Mouse (Mus musculus): ENCODE data around the gene Rcvrn. TPM values are rescaled to one million over a fixed set of nuclear protein-coding genes. Genes with fewer than 3 reads are reported as not detected.

Rcvrn gene
- polyA plus RNA-seq (2014; fragmentation: Nextera tagmentation; extraction: Ambion mirVana) = not detected in 2 replicates

- H3K4me3 ChIP-seq (ENCODE audit: low read depth, low read length) = no peak within 1 kb of the TSS
- no peaks in the 10 kb centered on the region for H3K9me3 ChIP-seq (ENCODE audit: control insufficient read depth, low read length)
- H3K36me3 ChIP-seq (ENCODE audit: control insufficient read depth, insufficient read depth, low read length) = no peaks in the 10 kb centered on the region
- H3K4me2 ChIP-seq (ENCODE audit: low read length) = no peak within 1 kb of the TSS
- H3K4me1 ChIP-seq (replicated peaks; ENCODE audit: control insufficient read depth, insufficient read depth, low read length) = no peaks in the 10 kb centered on the region; the same call in 1 of the 2 replicates
- 66% methylated on average over 7 of the region's 7 CpGs for whole genome bisulfite sequencing
- no peak for DNase-seq (ENCODE audit: low spot score)
- no peak within 1 kb of the TSS for H3K9ac ChIP-seq (ENCODE audit: low read length)
- no peak within 1 kb of the TSS for H3K27ac ChIP-seq (ENCODE audit: low read depth)
- no peaks in the 10 kb centered on the region for H3K27me3 ChIP-seq (replicated peaks; ENCODE audit: control insufficient read depth, insufficient read depth, low read length)
- no peak for ATAC-seq (replicated peaks; ENCODE audit: low FRiP score, low TSS enrichment, low read depth)
These were observed at the start of gene Rcvrn for GRCm38 (mm10) chr11:67694703-67695376. TSS of gene Rcvrn (plus strand) at chr11:67695326.

- H3K4me2 ChIP-seq (ENCODE audit: low read length) = no peak overlapping the region
- H3K27ac ChIP-seq (ENCODE audit: low read depth) = no peak overlapping the region
- DNase-seq (ENCODE audit: low spot score) = peak; percentile 86
- ATAC-seq (replicated peaks; ENCODE audit: low FRiP score, low TSS enrichment, low read depth) = no peak; the same call in 1 of the 2 replicates
- H3K36me3 ChIP-seq (ENCODE audit: control insufficient read depth, insufficient read depth, low read length) = no peaks in the 10 kb centered on the region
- WGBS = 29% methylated on average over 5 of the region's 5 CpGs
- H3K9me3 ChIP-seq (ENCODE audit: control insufficient read depth, low read length) = no peaks in the 10 kb centered on the region
- no peak overlapping the region for H3K4me3 ChIP-seq (ENCODE audit: low read depth, low read length)
- no peaks in the 10 kb centered on the region for H3K4me1 ChIP-seq (replicated peaks; ENCODE audit: control insufficient read depth, insufficient read depth, low read length)
- H3K27me3 ChIP-seq (replicated peaks; ENCODE audit: control insufficient read depth, insufficient read depth, low read length) = no peaks in the 10 kb centered on the region
- H3K9ac ChIP-seq (ENCODE audit: low read length) = no peak overlapping the region
These were observed 47.4 kb upstream of the Rcvrn start for GRCm38 (mm10) chr11:67647745-67648144.

GRCm38 (mm10) chr11:67648651-67649407 is 46.3 kb upstream of the Rcvrn start:
- WGBS = 77% methylated on average over 11 of the region's 11 CpGs
- ATAC-seq (replicated peaks; ENCODE audit: low FRiP score, low TSS enrichment, low read depth) (no peak), DNase-seq (ENCODE audit: low spot score) (no peak)
- no peak overlapping the region for H3K4me3 ChIP-seq (ENCODE audit: low read depth, low read length)
- H3K4me2 ChIP-seq (ENCODE audit: low read length) = no peak overlapping the region
- H3K27ac ChIP-seq (ENCODE audit: low read depth) = no peak overlapping the region
- H3K4me1 ChIP-seq (replicated peaks; ENCODE audit: control insufficient read depth, insufficient read depth, low read length) = no peaks in the 10 kb centered on the region
- H3K9ac ChIP-seq (ENCODE audit: low read length) = no peak overlapping the region
- no peaks in the 10 kb centered on the region for H3K27me3 ChIP-seq (replicated peaks; ENCODE audit: control insufficient read depth, insufficient read depth, low read length)
- no peaks in the 10 kb centered on the region for H3K9me3 ChIP-seq (ENCODE audit: control insufficient read depth, low read length)
- no peaks in the 10 kb centered on the region for H3K36me3 ChIP-seq (ENCODE audit: control insufficient read depth, insufficient read depth, low read length)

- no peak overlapping the region for H3K4me2 ChIP-seq (ENCODE audit: low read length)
- H3K4me3 ChIP-seq (ENCODE audit: low read depth, low read length) = no peak overlapping the region
- H3K9ac ChIP-seq (ENCODE audit: low read length) = no peak overlapping the region
- ATAC-seq (replicated peaks; ENCODE audit: low FRiP score, low TSS enrichment, low read depth) (no peak), DNase-seq (ENCODE audit: low spot score) (no peak)
- no peaks in the 10 kb centered on the region for H3K27me3 ChIP-seq (replicated peaks; ENCODE audit: control insufficient read depth, insufficient read depth, low read length)
- H3K4me1 ChIP-seq (replicated peaks; ENCODE audit: control insufficient read depth, insufficient read depth, low read length) = no peaks in the 10 kb centered on the region
- no peaks in the 10 kb centered on the region for H3K9me3 ChIP-seq (ENCODE audit: control insufficient read depth, low read length)
- no peaks in the 10 kb centered on the region for H3K36me3 ChIP-seq (ENCODE audit: control insufficient read depth, insufficient read depth, low read length)
- H3K27ac ChIP-seq (ENCODE audit: low read depth) = no peak overlapping the region
- WGBS = 59% methylated on average over 10 of the region's 10 CpGs
These were observed 45.0 kb upstream of the Rcvrn start for GRCm38 (mm10) chr11:67649971-67650707.

- ATAC-seq (replicated peaks; ENCODE audit: low FRiP score, low TSS enrichment, low read depth) (no peak), DNase-seq (ENCODE audit: low spot score) (no peak)
- Histone ChIP-seq H3K27me3 (replicated peaks; ENCODE audit: control insufficient read depth, insufficient read depth, low read length) (no peaks in the 10 kb centered on the region), H3K9ac (ENCODE audit: low read length) (no peak overlapping the region), H3K9me3 (ENCODE audit: control insufficient read depth, low read length) (no peaks in the 10 kb centered on the region), H3K27ac (ENCODE audit: low read depth) (no peak overlapping the region), H3K36me3 (ENCODE audit: control insufficient read depth, insufficient read depth, low read length) (no peaks in the 10 kb centered on the region), H3K4me2 (ENCODE audit: low read length) (no peak overlapping the region), H3K4me3 (ENCODE audit: low read depth, low read length) (no peak overlapping the region), H3K4me1 (replicated peaks; ENCODE audit: control insufficient read depth, insufficient read depth, low read length) (no peaks in the 10 kb centered on the region)
- 82% methylated on average over 6 of the region's 6 CpGs for WGBS
These were observed 43.4 kb upstream of the Rcvrn start for GRCm38 (mm10) chr11:67651731-67652130.

GRCm38 (mm10) chr11:67652194-67652892 is 42.8 kb upstream of the Rcvrn start:
- H3K27ac ChIP-seq (ENCODE audit: low read depth) = no peak overlapping the region
- no peak overlapping the region for H3K9ac ChIP-seq (ENCODE audit: low read length)
- no peaks in the 10 kb centered on the region for H3K9me3 ChIP-seq (ENCODE audit: control insufficient read depth, low read length)
- no peaks in the 10 kb centered on the region for H3K36me3 ChIP-seq (ENCODE audit: control insufficient read depth, insufficient read depth, low read length)
- DNase-seq (ENCODE audit: low spot score) (peak; percentile 68), ATAC-seq (replicated peaks; ENCODE audit: low FRiP score, low TSS enrichment, low read depth) (no peak)
- no peaks in the 10 kb centered on the region for H3K27me3 ChIP-seq (replicated peaks; ENCODE audit: control insufficient read depth, insufficient read depth, low read length)
- 14% methylated on average over 14 of the region's 14 CpGs for WGBS
- no peak overlapping the region for H3K4me2 ChIP-seq (ENCODE audit: low read length)
- H3K4me3 ChIP-seq (ENCODE audit: low read depth, low read length) = no peak overlapping the region
- no peaks in the 10 kb centered on the region for H3K4me1 ChIP-seq (replicated peaks; ENCODE audit: control insufficient read depth, insufficient read depth, low read length)

GRCm38 (mm10) chr11:67652893-67653255 is 42.3 kb upstream of the Rcvrn start:
- no peak for ATAC-seq (replicated peaks; ENCODE audit: low FRiP score, low TSS enrichment, low read depth)
- Histone ChIP-seq H3K36me3 (ENCODE audit: control insufficient read depth, insufficient read depth, low read length) (no peaks in the 10 kb centered on the region), H3K27ac (ENCODE audit: low read depth) (no peak overlapping the region), H3K4me2 (ENCODE audit: low read length) (no peak overlapping the region), H3K27me3 (replicated peaks; ENCODE audit: control insufficient read depth, insufficient read depth, low read length) (no peaks in the 10 kb centered on the region), H3K4me3 (ENCODE audit: low read depth, low read length) (no peak overlapping the region), H3K4me1 (replicated peaks; ENCODE audit: control insufficient read depth, insufficient read depth, low read length) (no peaks in the 10 kb centered on the region), H3K9me3 (ENCODE audit: control insufficient read depth, low read length) (no peaks in the 10 kb centered on the region), H3K9ac (ENCODE audit: low read length) (no peak overlapping the region)
- 40% methylated on average over 6 of the region's 6 CpGs for WGBS
- no peak for DNase-seq (ENCODE audit: low spot score)

- Histone ChIP-seq H3K4me1 (replicated peaks; ENCODE audit: control insufficient read depth, insufficient read depth, low read length) (no peaks in the 10 kb centered on the region), H3K36me3 (ENCODE audit: control insufficient read depth, insufficient read depth, low read length) (no peaks in the 10 kb centered on the region), H3K4me2 (ENCODE audit: low read length) (no peak overlapping the region), H3K9ac (ENCODE audit: low read length) (no peak overlapping the region), H3K9me3 (ENCODE audit: control insufficient read depth, low read length) (no peaks in the 10 kb centered on the region), H3K27ac (ENCODE audit: low read depth) (no peak overlapping the region), H3K27me3 (replicated peaks; ENCODE audit: control insufficient read depth, insufficient read depth, low read length) (no peaks in the 10 kb centered on the region), H3K4me3 (ENCODE audit: low read depth, low read length) (no peak overlapping the region)
- 87% methylated on average over 9 of the region's 9 CpGs for WGBS
- no peak for ATAC-seq (replicated peaks; ENCODE audit: low FRiP score, low TSS enrichment, low read depth)
- DNase-seq (ENCODE audit: low spot score) = no peak
These were observed 41.5 kb upstream of the Rcvrn start for GRCm38 (mm10) chr11:67653521-67654090.

Measured in intestine, embryonic 14.5 days (tissue).